Mouse (Mus musculus): ENCODE measurements around the gene Pitpna. TPM values are rescaled to one million over a fixed set of nuclear protein-coding genes. Genes with fewer than 3 reads are reported as not detected.

Gene Pitpna
- polyA plus RNA-seq, 1 experiment from 2014 or later, result 80.6 TPM

DNA sequence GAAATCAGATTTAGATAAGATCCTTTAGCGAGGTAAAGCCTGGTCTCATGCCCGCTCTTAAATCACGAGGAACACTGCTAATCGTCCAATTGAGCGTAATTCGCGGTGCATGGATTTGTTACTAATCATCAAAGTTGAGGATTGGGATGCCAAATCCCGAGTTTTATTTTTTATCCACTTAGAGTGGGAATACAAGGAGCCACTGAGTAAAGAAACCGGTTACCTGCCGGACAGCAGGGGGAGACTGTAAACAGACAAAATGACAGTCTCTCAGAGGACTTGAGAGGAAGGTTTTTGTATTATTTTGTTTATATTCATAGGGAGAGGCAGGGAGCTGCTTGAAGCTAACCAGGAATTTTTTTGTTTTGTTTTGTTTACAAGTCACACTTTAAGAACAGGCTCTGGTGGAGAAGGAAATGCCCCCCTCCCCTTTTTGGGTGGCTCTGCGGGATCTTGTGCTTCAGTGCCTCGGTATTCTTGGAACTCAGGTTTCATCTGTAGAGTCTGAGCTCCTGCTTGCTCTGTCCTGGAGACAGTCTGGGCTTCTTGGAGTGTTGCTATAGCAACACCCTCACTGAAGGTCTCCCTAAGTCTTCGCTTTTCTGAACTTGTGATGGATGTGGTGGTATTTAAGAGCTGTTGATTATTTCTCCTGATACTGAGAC lies 43.8 kb downstream of the Pitpna start:
- no peak overlapping the region for H3K27ac ChIP-seq
- peaks cover 50% of the 10 kb centered on the region for H3K36me3 ChIP-seq
- peaks cover 30% of the 10 kb centered on the region for H3K4me1 ChIP-seq (replicated peaks)
- H3K4me3 ChIP-seq, result peak overlapping the region; percentile 70
- DNase-seq (ENCODE audit: low spot score), result peak; percentile 11
- 12% methylated on average over 13 of the region's 13 CpGs for WGBS
- H3K9me3 ChIP-seq, result no peaks in the 10 kb centered on the region
- H3K27me3 ChIP-seq (ENCODE audit: insufficient read depth, poor library complexity, severe bottlenecking), result no peaks in the 10 kb centered on the region

DNA sequence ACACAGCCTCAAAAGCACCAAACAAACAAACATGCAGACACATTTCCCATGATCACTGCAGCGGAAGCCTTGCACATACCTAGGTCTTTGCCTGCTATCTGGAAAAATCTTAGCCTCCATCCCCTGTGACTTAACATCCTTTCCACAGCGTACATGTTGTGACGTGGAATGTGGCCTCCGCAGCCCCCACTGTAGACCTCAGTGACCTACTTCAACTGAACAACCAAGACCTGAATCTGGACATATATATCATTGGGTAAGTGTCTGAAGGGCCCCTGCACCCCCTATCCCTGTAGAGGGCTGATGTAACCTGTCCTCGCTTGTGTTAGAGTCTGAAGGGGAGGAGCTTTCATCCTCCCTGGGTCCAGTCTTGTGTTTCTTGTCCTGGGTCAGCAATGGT lies 45.0 kb downstream of the Pitpna start:
- Histone ChIP-seq H3K4me3 (no peak overlapping the region), H3K36me3 (peaks cover 49% of the 10 kb centered on the region), H3K9me3 (no peaks in the 10 kb centered on the region), H3K27me3 (ENCODE audit: insufficient read depth, poor library complexity, severe bottlenecking) (no peaks in the 10 kb centered on the region), H3K4me1 (replicated peaks) (peaks cover 30% of the 10 kb centered on the region), H3K27ac (no peak overlapping the region)
- DNase-seq (ENCODE audit: low spot score), result no peak
- WGBS, result 90% methylated on average over 5 of the region's 5 CpGs

DNA sequence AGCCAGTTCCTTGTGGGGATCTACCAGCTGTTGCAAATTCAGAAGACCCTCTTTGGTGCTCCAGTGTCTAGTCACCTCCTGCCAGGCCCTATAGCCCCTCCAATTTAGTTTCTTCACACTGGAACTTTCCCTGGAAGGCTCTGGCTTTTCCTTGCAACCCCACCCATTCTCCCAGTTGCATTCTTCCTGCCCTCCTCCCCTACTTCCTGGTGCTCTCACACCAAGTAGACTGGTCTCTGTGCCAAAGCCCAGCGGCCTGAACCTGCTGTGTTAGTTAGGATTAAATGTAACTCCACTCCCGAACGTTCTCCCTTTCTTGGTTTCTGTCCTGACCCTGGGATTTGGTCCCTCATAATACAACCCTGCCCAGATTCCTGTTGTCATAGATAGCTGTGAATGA lies 46.9 kb downstream of the Pitpna start:
- Histone ChIP-seq H3K4me3 (no peak overlapping the region), H3K9me3 (no peaks in the 10 kb centered on the region), H3K4me1 (replicated peaks) (peaks cover 28% of the 10 kb centered on the region), H3K36me3 (peaks cover 53% of the 10 kb centered on the region), H3K27ac (no peak overlapping the region), H3K27me3 (ENCODE audit: insufficient read depth, poor library complexity, severe bottlenecking) (no peaks in the 10 kb centered on the region)
- WGBS, result 80% methylated on average over 3 of the region's 3 CpGs
- DNase-seq (ENCODE audit: low spot score), result no peak

DNA sequence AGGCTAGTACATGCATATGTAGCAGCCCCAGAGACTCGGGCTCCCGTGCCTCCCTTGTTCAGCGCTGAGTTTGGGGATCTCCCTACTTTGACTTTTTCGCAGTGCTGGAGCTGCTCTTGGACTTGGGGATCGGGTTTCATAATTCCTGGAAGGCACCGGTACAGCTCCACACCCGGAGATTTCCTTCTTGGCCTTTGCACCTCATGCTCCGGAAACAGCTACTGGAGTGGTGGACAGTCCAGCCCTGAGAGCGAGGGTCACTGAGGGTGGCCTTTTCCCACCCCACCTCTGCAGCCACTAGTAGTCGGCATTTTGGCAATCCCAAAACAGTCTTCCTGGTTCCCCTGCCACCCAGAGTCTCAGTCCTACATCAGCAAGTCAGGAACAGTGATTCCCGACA lies 47.4 kb downstream of the Pitpna start:
- Histone ChIP-seq H3K27me3 (ENCODE audit: insufficient read depth, poor library complexity, severe bottlenecking) (no peaks in the 10 kb centered on the region), H3K4me3 (no peak overlapping the region), H3K9me3 (no peaks in the 10 kb centered on the region), H3K36me3 (peaks cover 53% of the 10 kb centered on the region), H3K27ac (no peak overlapping the region), H3K4me1 (replicated peaks) (peaks cover 23% of the 10 kb centered on the region)
- DNase-seq (ENCODE audit: low spot score), result no peak
- 76% methylated on average over 11 of the region's 11 CpGs for WGBS

DNA sequence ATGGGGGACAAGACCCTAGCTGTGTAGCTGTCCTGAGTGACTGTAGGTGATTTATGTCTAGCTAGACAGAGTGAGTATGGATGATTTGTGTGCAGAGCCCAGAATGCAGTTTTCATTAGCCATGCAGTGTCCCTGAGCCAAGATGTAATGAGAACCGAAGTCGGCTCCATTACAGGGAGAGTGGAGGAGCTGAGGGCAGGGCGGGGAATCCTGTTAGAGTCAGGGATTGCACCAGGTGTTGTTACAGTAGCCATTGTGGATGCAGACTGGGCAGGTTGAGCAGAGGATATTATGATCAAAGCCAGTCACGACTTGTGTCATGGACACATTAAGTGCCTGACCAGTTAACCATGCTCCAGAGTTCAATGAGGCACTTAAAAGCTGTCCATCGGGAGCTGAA lies 55.4 kb downstream of the Pitpna start:
- Histone ChIP-seq H3K36me3 (peaks cover 25% of the 10 kb centered on the region), H3K27ac (no peak overlapping the region), H3K27me3 (ENCODE audit: insufficient read depth, poor library complexity, severe bottlenecking) (no peaks in the 10 kb centered on the region), H3K4me3 (no peak overlapping the region), H3K4me1 (replicated peaks) (no peaks in the 10 kb centered on the region), H3K9me3 (no peaks in the 10 kb centered on the region)
- DNase-seq (ENCODE audit: low spot score), result no peak
- 88% methylated on average over 5 of the region's 5 CpGs for WGBS

DNA sequence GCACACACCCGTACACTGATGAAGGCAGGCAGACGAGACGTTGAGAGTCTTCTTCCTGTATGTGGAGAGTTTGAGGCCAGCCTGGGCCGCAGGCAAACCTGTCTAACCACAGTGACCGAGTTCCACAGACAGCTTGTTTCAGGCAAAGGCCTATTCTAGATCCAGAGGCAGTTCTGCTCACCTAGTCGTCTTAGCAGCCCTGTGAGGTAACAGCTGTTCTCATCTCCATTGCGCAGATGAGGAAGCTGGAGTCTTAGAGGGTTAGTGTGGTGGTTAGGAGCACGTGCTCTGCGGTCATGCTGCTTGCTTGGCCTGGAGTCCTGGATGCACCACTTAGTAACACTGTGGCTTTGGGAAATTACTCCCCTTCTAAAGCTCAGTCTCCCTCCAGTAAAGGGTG lies 56.8 kb downstream of the Pitpna start:
- Histone ChIP-seq H3K27me3 (ENCODE audit: insufficient read depth, poor library complexity, severe bottlenecking) (no peaks in the 10 kb centered on the region), H3K4me1 (replicated peaks) (peaks cover 4% of the 10 kb centered on the region; the same call in 1 of the 2 replicates), H3K27ac (no peak overlapping the region), H3K4me3 (no peak overlapping the region), H3K9me3 (no peaks in the 10 kb centered on the region), H3K36me3 (peaks cover 18% of the 10 kb centered on the region)
- DNase-seq (ENCODE audit: low spot score), result no peak
- 89% methylated on average over 9 of the region's 9 CpGs for WGBS

DNA sequence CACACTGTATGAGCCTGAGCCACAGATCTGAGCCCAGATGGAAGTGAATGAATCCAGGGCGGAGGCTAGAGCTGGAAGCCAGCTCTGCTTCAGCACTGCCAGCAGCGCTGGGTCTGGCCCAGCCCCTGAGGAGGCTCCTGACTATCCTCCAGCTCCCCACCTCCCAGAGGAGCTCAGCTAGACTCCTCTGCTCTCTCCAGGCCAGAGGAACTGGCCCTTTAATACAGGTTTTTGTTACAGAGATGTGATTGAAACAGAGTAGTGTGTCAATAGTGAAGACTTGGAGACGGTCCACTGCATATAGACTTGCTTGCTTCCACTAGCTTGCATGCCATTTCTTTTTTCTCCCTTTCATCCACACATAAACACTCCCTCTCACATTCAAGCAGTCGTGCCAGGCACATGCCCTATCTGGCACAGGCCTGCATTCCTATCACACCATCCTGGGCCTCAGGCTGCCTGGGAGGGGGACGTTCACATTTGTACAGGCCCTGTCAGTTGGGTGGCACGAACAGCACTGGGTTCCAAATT lies 59.8 kb downstream of the Pitpna start:
- Histone ChIP-seq H3K36me3 (peaks cover 11% of the 10 kb centered on the region), H3K4me1 (replicated peaks) (peaks cover 31% of the 10 kb centered on the region), H3K27me3 (ENCODE audit: insufficient read depth, poor library complexity, severe bottlenecking) (peaks cover 9% of the 10 kb centered on the region), H3K9me3 (no peaks in the 10 kb centered on the region), H3K4me3 (no peak overlapping the region), H3K27ac (no peak overlapping the region)
- WGBS, result 78% methylated on average over 6 of the region's 6 CpGs
- no peak for DNase-seq (ENCODE audit: low spot score)

DNA sequence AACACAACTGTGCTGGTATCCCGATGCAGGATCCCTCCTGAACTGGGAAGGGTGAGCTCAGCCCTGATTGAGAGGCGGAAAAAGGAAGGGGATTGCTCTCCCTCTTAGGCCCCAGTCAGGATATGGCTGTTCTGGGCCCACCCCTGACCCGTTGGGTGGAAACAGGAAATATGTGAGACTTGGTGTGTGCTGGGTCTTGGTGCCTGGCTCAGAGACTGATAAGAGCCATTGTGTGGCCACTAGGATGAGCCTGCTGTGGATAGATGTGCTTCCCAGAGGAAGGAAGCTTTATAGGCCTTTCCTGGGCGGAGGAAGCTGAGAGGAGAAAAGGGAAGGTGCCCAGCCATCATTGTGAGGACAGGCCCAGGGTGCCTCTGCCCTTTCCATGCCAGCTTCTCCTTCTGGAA lies 61.3 kb downstream of the Pitpna start:
- Histone ChIP-seq H3K4me1 (replicated peaks) (peaks cover 43% of the 10 kb centered on the region), H3K27me3 (ENCODE audit: insufficient read depth, poor library complexity, severe bottlenecking) (peaks cover 22% of the 10 kb centered on the region), H3K36me3 (peaks cover 11% of the 10 kb centered on the region), H3K4me3 (no peak overlapping the region), H3K27ac (no peak overlapping the region), H3K9me3 (no peaks in the 10 kb centered on the region)
- 82% methylated on average over 4 of the region's 4 CpGs for WGBS
- DNase-seq (ENCODE audit: low spot score), result no peak

DNA sequence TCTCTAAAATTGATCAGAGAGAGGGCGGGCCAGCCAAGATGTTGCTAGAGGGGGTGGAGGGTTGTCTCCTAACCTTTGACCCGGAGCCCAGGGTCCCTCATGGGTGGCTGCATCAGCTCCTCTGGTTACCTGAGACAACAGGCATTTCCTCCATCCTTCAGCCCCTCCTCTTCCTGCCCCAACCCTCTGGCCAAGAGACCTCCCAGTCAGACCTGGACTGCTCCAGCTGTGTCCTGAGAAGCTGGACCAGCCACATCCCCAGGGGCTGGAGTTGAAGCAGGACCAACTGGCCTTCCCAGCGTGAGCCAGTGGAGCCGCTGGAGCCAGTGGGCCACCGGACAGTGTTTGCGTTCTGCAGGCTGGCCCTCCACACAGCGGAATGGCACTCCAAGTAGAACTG lies 62.4 kb downstream of the Pitpna start, which contains the start of gene Myo1c:
Myo1c (plus strand) TSS at position 194 of the 400 bp plus-strand sequence.
- H3K27me3 ChIP-seq (ENCODE audit: insufficient read depth, poor library complexity, severe bottlenecking), result peaks cover 34% of the 10 kb centered on the region
- peaks cover 54% of the 10 kb centered on the region for H3K4me1 ChIP-seq (replicated peaks)
- H3K27ac ChIP-seq, result peak within 1 kb of the TSS; percentile 91
- peak within 1 kb of the TSS; percentile 77 for H3K4me3 ChIP-seq
- no peaks in the 10 kb centered on the region for H3K9me3 ChIP-seq
- DNase-seq (ENCODE audit: low spot score), result peak; percentile 21
- 69% methylated on average over 7 of the region's 7 CpGs for WGBS
- H3K36me3 ChIP-seq, result peaks cover 9% of the 10 kb centered on the region

DNA sequence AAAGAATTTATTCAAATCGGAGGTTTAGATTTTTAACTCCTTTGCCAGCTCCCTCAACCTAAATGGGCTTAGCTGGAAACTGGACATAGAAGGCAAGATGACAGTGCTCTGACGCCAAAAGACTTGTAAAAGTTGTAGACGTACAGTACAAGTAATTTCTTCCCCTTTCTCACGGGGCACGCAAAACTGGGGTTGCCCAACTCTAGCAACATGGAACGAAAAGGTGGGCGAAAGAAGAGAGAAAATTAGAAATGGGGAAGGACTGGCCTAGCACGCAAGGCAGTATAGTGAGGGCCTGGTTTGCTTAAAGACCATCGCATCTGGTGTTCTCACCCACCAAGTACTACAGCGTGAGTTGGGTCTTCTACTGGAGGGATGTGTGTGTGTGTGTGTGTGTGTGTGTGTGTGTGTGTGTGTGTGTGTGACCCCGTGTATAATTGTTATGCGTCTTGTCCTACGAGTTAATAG lies 63.1 kb downstream of the Pitpna start:
- no peak for DNase-seq (ENCODE audit: low spot score)
- peaks cover 5% of the 10 kb centered on the region for H3K36me3 ChIP-seq
- peak overlapping the region; percentile 91 for H3K27ac ChIP-seq
- peaks cover 60% of the 10 kb centered on the region for H3K4me1 ChIP-seq (replicated peaks)
- no peaks in the 10 kb centered on the region for H3K9me3 ChIP-seq
- peak overlapping the region; percentile 77 for H3K4me3 ChIP-seq
- H3K27me3 ChIP-seq (ENCODE audit: insufficient read depth, poor library complexity, severe bottlenecking), result peaks cover 38% of the 10 kb centered on the region
- WGBS, result 42% methylated on average over 13 of the region's 13 CpGs

DNA sequence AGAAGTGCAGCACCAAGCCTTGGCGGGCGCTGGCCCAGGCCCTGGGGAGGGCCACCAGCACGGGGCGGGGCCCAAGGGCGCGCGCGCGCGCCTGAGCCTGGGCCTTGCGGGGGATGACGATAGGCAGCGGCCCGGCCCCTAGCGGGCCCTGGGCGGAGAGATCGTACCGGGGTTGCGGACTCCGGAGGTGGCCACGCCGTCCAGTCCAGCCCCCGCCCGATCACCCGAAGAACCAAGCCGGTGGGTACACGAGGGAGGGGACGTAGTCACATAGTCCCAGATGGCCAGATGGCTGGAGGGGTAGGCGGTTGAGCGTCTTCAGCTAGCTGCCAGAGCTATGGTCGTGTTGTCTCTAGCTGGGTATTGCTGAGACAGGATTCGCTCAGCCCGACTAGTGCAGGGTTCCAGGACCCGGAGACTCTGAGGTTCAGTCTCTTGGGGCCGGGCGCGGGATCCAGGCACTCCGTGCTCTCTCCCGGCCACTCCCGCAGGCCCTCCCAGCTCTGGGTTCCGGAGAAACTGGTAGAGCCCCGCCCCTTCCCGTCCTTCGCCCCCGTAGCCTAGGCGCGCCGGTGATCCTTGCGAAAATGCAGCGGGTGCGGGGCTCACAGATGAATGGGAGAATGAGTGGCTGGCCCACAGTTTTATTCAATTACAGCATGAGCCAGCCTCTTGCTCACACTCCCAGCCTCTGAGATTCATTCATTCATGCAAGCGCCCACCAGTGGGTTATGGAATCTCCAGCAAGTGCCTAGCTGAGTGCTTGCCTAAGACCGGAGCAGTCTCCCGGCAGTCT lies 63.7 kb downstream of the Pitpna start:
- peaks cover 67% of the 10 kb centered on the region for H3K4me1 ChIP-seq (replicated peaks)
- peaks cover 42% of the 10 kb centered on the region for H3K27me3 ChIP-seq (ENCODE audit: insufficient read depth, poor library complexity, severe bottlenecking)
- H3K9me3 ChIP-seq, result no peaks in the 10 kb centered on the region
- DNase-seq (ENCODE audit: low spot score), result peak; percentile 76
- WGBS, result under 1% methylated on average over 54 of the region's 54 CpGs
- peaks cover 4% of the 10 kb centered on the region for H3K36me3 ChIP-seq
- peak overlapping the region; percentile 91 for H3K27ac ChIP-seq
- H3K4me3 ChIP-seq, result peak overlapping the region; percentile 77

DNA sequence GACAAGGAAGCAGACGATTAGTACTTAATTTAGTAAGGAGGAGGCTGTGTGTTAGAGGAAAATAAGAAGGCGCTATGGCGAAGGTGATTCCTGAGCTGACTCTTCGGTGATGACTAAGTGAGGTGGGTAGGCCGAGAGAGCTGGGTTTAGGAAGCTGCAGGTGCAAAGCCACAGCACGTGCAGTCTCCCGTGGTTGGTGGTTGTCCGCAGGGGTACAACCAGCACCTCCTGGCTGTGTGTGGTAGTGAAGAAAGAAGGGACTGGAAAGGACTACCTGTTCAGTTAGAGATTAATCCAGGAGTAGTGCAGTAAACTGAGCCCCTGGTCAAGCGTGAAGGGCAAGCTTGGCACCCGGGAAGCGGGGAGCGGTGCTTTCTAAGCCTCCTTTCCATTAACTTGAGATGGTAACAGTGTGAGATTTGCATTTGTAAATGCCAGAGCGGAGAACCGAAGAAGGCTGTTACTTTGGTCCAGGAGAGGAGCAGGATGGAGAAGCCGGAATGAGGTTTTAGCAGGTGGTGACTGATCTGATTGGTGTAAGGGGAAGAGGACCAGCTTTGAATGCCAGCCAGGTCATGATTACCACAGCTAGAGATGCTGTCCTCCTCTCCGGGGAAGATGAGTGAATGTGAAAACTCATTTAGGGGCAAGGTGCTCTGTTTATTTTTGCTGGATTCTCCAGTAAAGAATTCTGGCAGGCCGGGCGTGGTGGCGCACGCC lies 64.5 kb downstream of the Pitpna start:
- WGBS, result 21% methylated on average over 20 of the region's 20 CpGs
- DNase-seq (ENCODE audit: low spot score), result no peak
- H3K27ac ChIP-seq, result peak overlapping the region; percentile 91
- no peaks in the 10 kb centered on the region for H3K36me3 ChIP-seq
- H3K27me3 ChIP-seq (ENCODE audit: insufficient read depth, poor library complexity, severe bottlenecking), result peaks cover 50% of the 10 kb centered on the region
- H3K4me3 ChIP-seq, result peak overlapping the region; percentile 77
- H3K4me1 ChIP-seq (replicated peaks), result peaks cover 74% of the 10 kb centered on the region
- H3K9me3 ChIP-seq, result no peaks in the 10 kb centered on the region

Data from hindbrain, embryonic 10.5 days (tissue).